Mouse (Mus musculus): Measurements from ENCODE around the gene Atad5.
"Not testable (repeated sequence)": the region's sequence is repeated elsewhere in the genome, so short reads cannot be mapped to it uniquely, and the experiment has no call there.

Atad5 gene

GRCm38 (mm10) chr11:80088917-80089816 lies at the start of gene Atad5:
Gene Atad5, plus strand, starts transcription at chr11:80089400.
- DNase-seq, result peak; percentile 90

- DNase-seq, result peak; percentile 63
Observed at GRCm38 (mm10) chr11:80042615-80043418, 46.4 kb upstream of the Atad5 start.

- no peak for DNase-seq
Observed at GRCm38 (mm10) chr11:80043419-80043817, 45.8 kb upstream of the Atad5 start.

GRCm38 (mm10) chr11:80046856-80047255 lies 42.3 kb upstream of the Atad5 start:
- peak; percentile 28 for DNase-seq

- no peak for DNase-seq
Observed at GRCm38 (mm10) chr11:80050088-80050487, 39.1 kb upstream of the Atad5 start.

GRCm38 (mm10) chr11:80052456-80052855 lies 36.7 kb upstream of the Atad5 start:
- DNase-seq, result no peak

GRCm38 (mm10) chr11:80053171-80053570 lies 36.0 kb upstream of the Atad5 start:
- DNase-seq, result peak; percentile 23

GRCm38 (mm10) chr11:80054659-80055058 lies 34.5 kb upstream of the Atad5 start:
- DNase-seq, result no peak

- peak; percentile 56 for DNase-seq
Observed at GRCm38 (mm10) chr11:80056141-80056540, 33.1 kb upstream of the Atad5 start.

GRCm38 (mm10) chr11:80062159-80062558 lies 27.0 kb upstream of the Atad5 start:
- DNase-seq, result peak; percentile 44

- DNase-seq, result not testable (repeated sequence)
Observed at GRCm38 (mm10) chr11:80066373-80066772, 22.8 kb upstream of the Atad5 start.

- no peak for DNase-seq
Observed at GRCm38 (mm10) chr11:80067558-80067957, 21.6 kb upstream of the Atad5 start.

GRCm38 (mm10) chr11:80069815-80070214 lies 19.4 kb upstream of the Atad5 start:
- no peak for DNase-seq

- DNase-seq, result no peak
Observed at GRCm38 (mm10) chr11:80071039-80071438, 18.2 kb upstream of the Atad5 start.

- DNase-seq, result no peak
Observed at GRCm38 (mm10) chr11:80072365-80072764, 16.8 kb upstream of the Atad5 start.

- DNase-seq, result no peak
Observed at GRCm38 (mm10) chr11:80075608-80076277, 13.5 kb upstream of the Atad5 start.

- DNase-seq, result no peak
Observed at GRCm38 (mm10) chr11:80077784-80078545, 11.2 kb upstream of the Atad5 start.

- no peak for DNase-seq
Observed at GRCm38 (mm10) chr11:80078831-80079230, 10.4 kb upstream of the Atad5 start.

GRCm38 (mm10) chr11:80079751-80080150 lies 9.4 kb upstream of the Atad5 start:
- DNase-seq, result no peak

- DNase-seq, result no peak
Observed at GRCm38 (mm10) chr11:80080381-80080825, 8.8 kb upstream of the Atad5 start.

GRCm38 (mm10) chr11:80080826-80081728 lies 8.1 kb upstream of the Atad5 start, which contains the start of gene Crlf3:
Gene Crlf3, minus strand, starts transcription at chr11:80080991.
- DNase-seq, result peak; percentile 94
